Mouse (Mus musculus) heart, postnatal 25 days (tissue): ENCODE measurements around the gene Pyroxd2. TPM values are rescaled to one million over a fixed set of nuclear protein-coding genes. Genes with fewer than 3 reads are reported as not detected.
"Not testable (repeated sequence)": the region's sequence is repeated elsewhere in the genome, so short reads cannot be mapped to it uniquely, and the experiment has no call there.

Experiments used
- DNase-seq: peaks from one replicate; pipeline ENCODE4 v3.0.0; 2022; ENCODE audit warnings: low spot score
- intact Hi-C: fragments of 180-260 bp; cut with DNase I; formaldehyde crosslinking; loops from one replicate; pipeline ENCODE4 v1.15.1; 2025
- total RNA-seq, 2 experiments: library from RNA; stranded (reverse); gene quantifications; 2 replicates each; pipeline ENCODE4 v1.2.3; 2021

The Pyroxd2 gene
- total RNA-seq, 2 experiments from 2014 or later = 3.5 to 4.4 TPM

DNA sequence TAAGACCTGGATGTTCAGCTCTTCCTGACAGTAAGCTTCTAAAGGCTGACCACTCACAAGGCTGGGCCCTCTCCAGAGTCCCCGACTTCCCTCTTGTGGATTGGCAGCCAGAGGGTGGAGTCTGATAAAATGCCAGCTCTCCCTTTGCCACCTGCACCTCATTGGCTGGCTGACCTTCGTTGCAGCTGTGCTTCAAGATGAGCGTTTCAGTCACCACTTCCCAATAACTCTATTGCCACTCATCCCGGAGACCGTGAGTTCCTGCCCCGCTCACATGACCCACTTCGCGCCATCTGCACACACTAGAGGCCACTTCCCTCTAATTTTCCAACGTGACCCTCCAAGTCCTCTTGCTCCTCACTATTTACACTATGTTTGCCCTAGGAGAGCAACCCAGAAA, 38.8 kb downstream of the Pyroxd2 start:
- no peak for DNase-seq
- intact Hi-C loops = no loop called here

- intact Hi-C loops = no loop called here
- DNase-seq = no peak
These were observed 53.1 kb downstream of the Pyroxd2 start for GRCm38 (mm10) chr19:42699426-42699825.

DNA sequence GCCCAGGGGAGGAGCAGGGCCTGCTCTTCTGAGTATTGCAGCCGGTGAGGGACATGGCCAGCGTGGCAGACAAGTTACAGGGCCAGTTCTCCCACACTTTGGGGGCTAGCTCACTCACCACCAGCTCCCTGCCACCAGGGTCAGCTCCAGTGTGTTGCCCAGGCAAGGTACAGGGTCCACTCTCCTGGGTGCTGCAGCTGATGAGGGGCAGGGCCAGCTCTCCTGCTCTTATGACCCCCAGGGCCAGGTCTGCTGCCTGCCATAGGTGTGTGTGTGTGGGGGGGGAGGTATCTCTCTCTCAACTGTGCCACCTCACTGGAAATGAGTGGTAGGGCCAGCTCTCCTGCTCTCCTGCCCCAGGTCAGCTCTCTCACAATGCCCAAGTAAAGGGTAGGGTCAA, 54.0 kb downstream of the Pyroxd2 start:
- no peak for DNase-seq
- intact Hi-C loops = no loop called here

DNA sequence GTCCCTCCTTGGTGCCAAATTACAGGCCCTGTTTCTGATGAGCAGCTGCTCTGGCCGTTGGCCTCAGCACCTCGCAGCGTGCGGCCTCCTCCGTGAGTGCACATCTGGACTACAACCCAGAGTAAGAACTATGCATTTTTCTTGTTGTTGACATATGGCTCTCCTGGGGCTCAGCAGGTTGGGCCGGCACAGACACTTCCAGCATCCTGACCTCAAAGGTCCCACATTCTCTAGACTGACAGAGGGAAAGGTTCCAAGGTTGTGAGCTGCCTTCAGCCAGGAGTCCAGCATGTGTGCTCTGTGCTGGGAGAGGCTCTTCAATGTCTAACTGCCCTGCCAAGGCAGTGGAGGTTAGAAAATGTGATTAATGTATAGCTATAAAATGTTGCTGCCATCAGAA, 55.2 kb downstream of the Pyroxd2 start:
- no peak for DNase-seq
- intact Hi-C loops = no loop called here

DNA sequence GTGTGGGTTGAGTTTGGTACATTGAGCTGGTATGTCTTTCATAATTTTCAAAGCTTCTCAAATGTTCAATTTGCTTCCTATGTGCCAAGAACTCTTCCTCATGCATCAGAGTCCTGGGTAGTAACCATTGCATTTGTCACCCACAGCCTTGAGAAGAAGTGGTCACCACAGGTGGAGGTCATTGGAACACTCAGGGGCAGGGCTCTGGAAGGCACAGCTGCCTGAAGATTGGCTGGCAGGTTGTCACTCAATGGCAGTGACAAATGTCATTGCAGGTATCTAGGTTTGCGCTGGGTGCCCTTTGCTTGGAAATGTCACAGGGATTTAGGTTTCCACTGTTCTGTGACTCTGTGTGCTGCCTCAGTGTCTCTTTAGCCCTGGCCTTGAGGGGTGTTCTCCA, 62.3 kb downstream of the Pyroxd2 start:
- intact Hi-C loops = no loop called here
- no peak for DNase-seq

DNA sequence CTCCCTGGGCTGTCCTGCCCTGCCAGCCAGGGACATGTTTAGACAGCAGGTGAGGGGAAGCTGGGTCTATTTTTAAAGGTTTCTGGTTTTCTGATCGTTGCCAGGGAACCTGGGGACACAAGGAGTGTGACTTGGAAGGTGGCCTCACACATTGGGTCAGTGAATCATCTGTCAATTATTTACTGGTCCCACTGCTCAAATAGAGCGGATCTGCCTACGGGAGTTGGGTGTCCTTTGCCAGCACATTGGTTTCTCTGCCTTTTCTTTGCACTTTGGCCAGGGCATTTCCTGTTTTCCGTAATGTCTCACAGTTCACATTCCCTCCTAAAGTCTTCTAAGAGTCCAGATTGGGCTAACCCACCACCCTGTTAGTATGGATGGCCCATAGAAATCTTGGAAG, 62.8 kb downstream of the Pyroxd2 start:
- DNase-seq = no peak
- intact Hi-C loops = no loop called here

DNA sequence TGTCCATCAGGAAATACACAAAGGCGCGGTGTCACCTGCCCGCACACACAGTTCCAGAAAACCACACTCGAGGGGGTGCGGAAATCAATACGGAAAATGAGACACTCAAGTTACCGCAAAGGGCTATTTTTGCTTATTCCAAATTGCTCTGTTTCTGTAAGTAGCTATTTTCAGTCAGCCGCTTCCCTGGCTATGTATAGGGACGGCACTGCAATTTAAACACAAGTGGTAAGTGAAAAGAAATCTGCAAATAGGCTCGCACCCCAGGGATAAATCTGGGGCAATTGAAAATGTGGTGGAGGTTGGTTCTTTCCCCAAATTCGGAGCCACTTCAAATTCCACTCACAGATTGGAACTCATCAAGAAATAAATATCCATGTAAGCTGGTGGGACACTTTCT, 63.3 kb downstream of the Pyroxd2 start:
- no peak for DNase-seq
- intact Hi-C loops = no loop called here

DNA sequence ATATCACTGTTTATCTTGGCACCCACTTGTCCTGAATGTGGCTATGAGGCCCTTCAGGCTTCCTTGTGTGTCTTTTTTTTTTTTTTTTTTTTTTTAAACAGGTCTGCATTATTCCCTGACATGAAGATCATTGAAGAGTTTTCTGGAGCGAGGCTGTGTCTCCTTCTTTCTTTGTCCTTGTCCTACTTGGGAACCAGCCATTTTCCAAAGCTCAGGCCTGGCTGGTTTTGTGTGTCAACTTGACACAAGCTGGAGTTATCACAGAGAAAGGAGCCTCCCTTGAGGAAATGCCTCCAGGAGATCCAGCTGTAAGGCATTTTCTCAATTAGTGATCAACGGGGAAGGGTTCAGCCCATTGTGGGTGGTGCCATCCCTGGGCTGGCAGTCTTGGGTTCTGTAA, 69.8 kb downstream of the Pyroxd2 start:
- DNase-seq, intact Hi-C loops: not testable (repeated sequence)

GRCm38 (mm10) chr19:42678191-42678590, 74.4 kb downstream of the Pyroxd2 start:
- intact Hi-C loops = no loop called here
- DNase-seq = no peak

- intact Hi-C loops = no loop called here
- DNase-seq = no peak
These were observed 75.1 kb downstream of the Pyroxd2 start for GRCm38 (mm10) chr19:42677452-42677851.

- no peak for DNase-seq
- intact Hi-C loops = no loop called here
These were observed 75.6 kb downstream of the Pyroxd2 start for GRCm38 (mm10) chr19:42676931-42677330.

Other genes with a start within 250 kb of the Pyroxd2 start
- 10 to 100 TPM; 20.8 to 23.3 TPM for gene R3hcc1l, start 234.0 kb downstream of the Pyroxd2 start, total RNA-seq
- 1 to 10 TPM; 1.2 to 1.3 TPM for gene Loxl4, start 140.0 kb downstream of the Pyroxd2 start, total RNA-seq
- gene Hps1, start 27.2 kb upstream of the Pyroxd2 start, total RNA-seq = 1 to 10 TPM; 1.8 to 2.2 TPM